Mouse (Mus musculus) intestine, embryonic 16.5 days (tissue): ENCODE measurements at regions not wholly inside any gene's neighbourhood (a gene's known extent, or its start where the extent isn't known, plus 50 kb on each side); places are given as distances from the start of the nearest gene placed in this dataset.

Experiments used
- ATAC-seq: fragments of 200-750 bp; cut with Nextera tagmentation; 2 replicates; pipeline ENCODE4 v1.8.0; 2017; ENCODE audit warnings: moderate TSS enrichment, moderate library complexity
- H3K27ac ChIP-seq: fragments of 300-500 bp; sonication (generic); 2 replicates; pipeline ENCODE4 v1.5.1; 2014; ENCODE audit warnings: mild to moderate bottlenecking, low read length
- H3K27me3 ChIP-seq: fragments of 300-500 bp; sonication (generic); replicated peaks from 2 replicates; pipeline ENCODE4 v1.6.1; 2014; ENCODE audit warnings: low read length, control low read depth, mixed read lengths; ENCODE audit not compliant: control insufficient read depth, insufficient read depth
- H3K36me3 ChIP-seq: fragments of 300-500 bp; sonication (generic); 2 replicates; pipeline ENCODE4 v1.6.1; 2014; ENCODE audit warnings: low read length, control low read depth; ENCODE audit not compliant: control insufficient read depth, insufficient read depth
- H3K4me1 ChIP-seq: fragments of 300-500 bp; sonication (generic); 2 replicates; pipeline ENCODE4 v1.6.1; 2014; ENCODE audit warnings: low read length, control low read depth, mixed read lengths; ENCODE audit not compliant: control insufficient read depth, insufficient read depth
- H3K4me2 ChIP-seq: fragments of 300-500 bp; sonication (generic); 2 replicates; pipeline ENCODE4 v1.6.1; 2014; ENCODE audit warnings: low read depth, low read length, control low read depth
- H3K4me3 ChIP-seq: fragments of 300-500 bp; sonication (generic); 2 replicates; pipeline ENCODE4 v1.5.1; 2014; ENCODE audit warnings: mild to moderate bottlenecking, low read length
- H3K9ac ChIP-seq: fragments of 300-500 bp; sonication (generic); 2 replicates; pipeline ENCODE4 v1.6.1; 2014; ENCODE audit warnings: low read depth, low read length
- H3K9me3 ChIP-seq: fragments of 300-500 bp; sonication (generic); 2 replicates; pipeline ENCODE4 v1.6.1; 2016; ENCODE audit warnings: low read length, control low read depth; ENCODE audit not compliant: control insufficient read depth
- WGBS: fragments of 180-500 bp; shearing (Covaris S2); extraction: QIAGEN DNeasy Blood & Tissue Kit; methylation state at CpG from one replicate; pipeline ENCODE4 v1.1.7; 2014; 5-methylcytosine and 5-hydroxymethylcytosine counted together

GRCm38 (mm10) chr4:72285112-72285675 lies 84.5 kb upstream of the Tle1 start:
- no peaks in the 10 kb centered on the region for H3K4me1 ChIP-seq
- 32% methylated on average over 1 of the region's 1 CpGs for WGBS
- ATAC-seq: no peak
- H3K27me3 ChIP-seq: no peaks in the 10 kb centered on the region
- no peaks in the 10 kb centered on the region for H3K9me3 ChIP-seq
- no peak overlapping the region for H3K9ac ChIP-seq
- H3K36me3 ChIP-seq: no peaks in the 10 kb centered on the region
- H3K27ac ChIP-seq: no peak overlapping the region
- H3K4me2 ChIP-seq: no peak overlapping the region
- no peak overlapping the region for H3K4me3 ChIP-seq

DNA sequence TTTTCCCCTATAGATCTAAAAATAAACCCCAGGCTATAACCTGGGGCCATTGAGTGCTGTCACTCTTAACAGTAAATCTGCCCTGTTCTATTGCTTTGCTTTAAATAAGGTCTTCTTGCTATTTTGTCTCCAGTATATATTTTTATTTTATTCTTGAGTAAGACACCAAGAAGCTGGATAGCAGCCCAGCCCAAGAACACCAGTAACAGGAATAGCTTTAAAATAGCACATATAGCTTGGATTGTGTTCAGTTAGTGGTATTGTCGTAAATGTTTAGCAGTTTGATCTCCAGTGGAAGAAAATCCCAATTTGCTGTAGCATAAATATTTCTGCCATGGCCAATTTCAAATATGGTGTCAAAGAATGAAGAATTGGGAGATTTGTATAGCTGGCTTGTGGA lies 49.8 kb upstream of the Tle1 start:
- no peak overlapping the region for H3K4me2 ChIP-seq
- WGBS: 94% methylated on average over 1 of the region's 1 CpGs
- no peaks in the 10 kb centered on the region for H3K9me3 ChIP-seq
- no peak overlapping the region for H3K4me3 ChIP-seq
- ATAC-seq: no peak
- H3K27me3 ChIP-seq: no peaks in the 10 kb centered on the region
- no peaks in the 10 kb centered on the region for H3K36me3 ChIP-seq
- no peaks in the 10 kb centered on the region for H3K4me1 ChIP-seq
- H3K9ac ChIP-seq: no peak overlapping the region
- no peak overlapping the region for H3K27ac ChIP-seq
